Mouse (Mus musculus) erythroblast, embryonic 14.5 days (primary cell): ENCODE data around the gene Hmgcr. TPM values are rescaled to one million over a fixed set of nuclear protein-coding genes. Genes with fewer than 3 reads are reported as not detected.
"Not testable (repeated sequence)": the region's sequence is repeated elsewhere in the genome, so short reads cannot be mapped to it uniquely, and the experiment has no call there.

Source experiments
- H3K27me3 ChIP-seq: 2 replicates; pipeline ENCODE4 v1.6.1; 2012; ENCODE audit warnings: inconsistent platforms; ENCODE audit not compliant: control insufficient read depth
- H3K36me3 ChIP-seq: 2 replicates; pipeline ENCODE4 v1.6.1; 2012; ENCODE audit warnings: mild to moderate bottlenecking, inconsistent platforms; ENCODE audit not compliant: control insufficient read depth
- H3K4me1 ChIP-seq: 2 replicates; pipeline ENCODE4 v1.6.1; 2012; ENCODE audit warnings: inconsistent platforms; ENCODE audit not compliant: control insufficient read depth
- H3K4me3 ChIP-seq: replicated peaks from 2 replicates; pipeline ENCODE3; 2012; ENCODE audit warnings: moderate library complexity, mild to moderate bottlenecking, inconsistent platforms
- H3K9me3 ChIP-seq: 2 replicates; pipeline ENCODE4 v1.6.1; 2012; ENCODE audit warnings: low read length, inconsistent platforms, mixed read lengths; ENCODE audit not compliant: control insufficient read depth
- GATA1 ChIP-seq: IDR thresholded peaks from 2 replicates; pipeline ENCODE4 v1.6.1; 2012; ENCODE audit warnings: low read length, inconsistent platforms, mixed read lengths
- TAL1 ChIP-seq: IDR thresholded peaks from 3 replicates; pipeline ENCODE4 v1.6.1; 2012; ENCODE audit warnings: low read length, inconsistent platforms, mixed read lengths
- polyA plus RNA-seq: library from polyadenylated mRNA; stranded (reverse); fragments of >175 nt; gene quantifications from 2 replicates; pipeline ENCODE4 v1.2.3, GENCODE M21; 2012

Hmgcr gene
- polyA plus RNA-seq, 1 experiment, result 0.19 TPM

GRCm38 (mm10) chr13:96672276-96672675 is 1.5 kb upstream of the Hmgcr start:
- no peak for TF ChIP-seq GATA1
- no peak for TF ChIP-seq TAL1
- no peaks in the 10 kb centered on the region for H3K9me3 ChIP-seq
- H3K36me3 ChIP-seq, result peaks cover 16% of the 10 kb centered on the region
- H3K4me1 ChIP-seq, result peaks cover 45% of the 10 kb centered on the region
- no peak overlapping the region for H3K4me3 ChIP-seq
- H3K27me3 ChIP-seq, result no peaks in the 10 kb centered on the region

- no peaks in the 10 kb centered on the region for H3K9me3 ChIP-seq
- no peaks in the 10 kb centered on the region for H3K27me3 ChIP-seq
- H3K4me3 ChIP-seq, result no peak overlapping the region
- peaks cover 20% of the 10 kb centered on the region for H3K36me3 ChIP-seq
- peaks cover 45% of the 10 kb centered on the region for H3K4me1 ChIP-seq
- no peak for TF ChIP-seq TAL1
- TF ChIP-seq GATA1, result no peak
These were observed 1.1 kb upstream of the Hmgcr start for GRCm38 (mm10) chr13:96671906-96672234.

DNA sequence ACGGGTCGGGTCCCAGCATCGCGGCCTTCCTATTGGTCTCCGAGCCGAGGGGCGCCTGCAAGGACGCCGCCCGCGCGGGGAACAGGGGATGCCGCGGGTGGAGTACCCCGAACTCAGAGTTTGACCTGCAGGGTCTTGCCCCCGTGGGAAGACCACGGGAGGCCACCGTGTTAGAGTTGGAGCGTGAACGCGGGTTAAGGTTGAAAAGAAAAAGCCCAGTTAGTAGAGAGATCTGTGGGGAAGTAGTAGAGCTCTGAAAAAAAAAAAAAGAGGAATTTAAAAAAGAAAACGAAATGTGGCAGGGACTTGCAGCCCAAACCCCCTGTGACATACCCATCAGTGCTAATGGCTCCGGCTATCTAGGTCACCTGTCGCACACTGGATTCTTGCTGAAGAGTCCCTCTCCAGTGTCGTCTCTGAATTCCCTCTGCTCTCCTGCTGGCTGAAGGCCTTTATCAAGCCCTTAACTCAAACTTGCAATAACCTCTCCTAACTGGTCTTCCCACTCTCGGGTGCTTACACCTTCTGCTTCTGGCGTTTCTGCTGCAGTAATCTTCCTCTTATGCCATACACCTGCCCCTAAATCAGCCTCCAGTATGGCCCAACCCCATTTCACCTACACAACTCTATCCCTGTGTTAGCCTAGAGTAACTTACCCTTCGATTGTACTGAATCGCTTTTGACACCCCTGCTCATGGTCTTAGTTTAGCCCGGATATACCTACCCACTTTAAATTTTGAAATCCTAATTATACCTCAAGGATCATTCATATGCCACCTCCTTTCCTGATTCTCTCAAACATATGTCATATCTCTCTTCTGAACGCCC is 556 bp upstream of the Hmgcr start:
- Histone ChIP-seq H3K4me1 (peaks cover 46% of the 10 kb centered on the region), H3K36me3 (peaks cover 26% of the 10 kb centered on the region), H3K27me3 (no peaks in the 10 kb centered on the region), H3K9me3 (no peaks in the 10 kb centered on the region), H3K4me3 (peak overlapping the region; percentile 87)
- TF ChIP-seq TAL1 (no peak), GATA1 (no peak)

- Histone ChIP-seq H3K36me3 (peaks cover 39% of the 10 kb centered on the region), H3K9me3 (no peaks in the 10 kb centered on the region), H3K4me1 (peaks cover 46% of the 10 kb centered on the region), H3K4me3 (peak overlapping the region; percentile 87), H3K27me3 (no peaks in the 10 kb centered on the region)
- no peak for TF ChIP-seq TAL1
- TF ChIP-seq GATA1, result no peak
These were observed 724 bp downstream of the Hmgcr start for GRCm38 (mm10) chr13:96670019-96670405.

GRCm38 (mm10) chr13:96664419-96664974 is 6.2 kb downstream of the Hmgcr start:
- TF ChIP-seq TAL1 (no peak), GATA1 (no peak)

GRCm38 (mm10) chr13:96663120-96663519 is 7.6 kb downstream of the Hmgcr start:
- H3K9me3 ChIP-seq, H3K4me3 ChIP-seq, H3K27me3 ChIP-seq, H3K4me1 ChIP-seq: not testable (repeated sequence)
- H3K36me3 ChIP-seq, result peaks cover 100% of the 10 kb centered on the region

More at GRCm38 (mm10) chr13:96664419-96664974, 6.2 kb downstream of the Hmgcr start:
- H3K27me3 ChIP-seq, result no peaks in the 10 kb centered on the region
- no peaks in the 10 kb centered on the region for H3K9me3 ChIP-seq
- peaks cover 22% of the 10 kb centered on the region for H3K4me1 ChIP-seq
- H3K4me3 ChIP-seq, result no peak overlapping the region
- H3K36me3 ChIP-seq, result peaks cover 94% of the 10 kb centered on the region

- Histone ChIP-seq H3K27me3 (no peaks in the 10 kb centered on the region), H3K36me3 (peaks cover 100% of the 10 kb centered on the region), H3K4me1 (no peaks in the 10 kb centered on the region), H3K4me3 (no peak overlapping the region), H3K9me3 (no peaks in the 10 kb centered on the region)
- no peak for TF ChIP-seq TAL1
- TF ChIP-seq GATA1, result no peak
These were observed 10.5 kb downstream of the Hmgcr start for GRCm38 (mm10) chr13:96660095-96660860.

DNA sequence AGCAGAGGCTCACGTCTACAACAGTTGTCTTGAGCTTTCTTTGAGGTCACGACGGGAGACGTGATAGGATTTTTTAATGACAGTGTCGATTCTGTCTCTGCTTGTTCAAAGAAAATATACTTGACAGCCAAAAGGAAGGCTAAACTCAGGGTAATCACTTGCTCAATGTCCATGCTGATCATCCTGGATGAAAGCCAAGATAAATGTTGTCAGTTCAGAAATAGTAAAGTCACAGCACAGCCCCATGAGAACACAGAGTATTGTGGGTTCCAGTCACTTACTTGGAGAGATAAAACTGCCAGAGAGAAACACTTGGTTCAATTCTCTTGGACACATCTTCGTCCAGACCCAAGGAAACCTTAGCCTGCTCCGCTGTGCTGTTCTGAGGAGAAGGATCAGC is 11.8 kb downstream of the Hmgcr start:
- Histone ChIP-seq H3K4me3 (no peak overlapping the region), H3K9me3 (no peaks in the 10 kb centered on the region), H3K36me3 (peaks cover 100% of the 10 kb centered on the region), H3K27me3 (no peaks in the 10 kb centered on the region), H3K4me1 (no peaks in the 10 kb centered on the region)
- TF ChIP-seq GATA1 (no peak), TAL1 (no peak)

DNA sequence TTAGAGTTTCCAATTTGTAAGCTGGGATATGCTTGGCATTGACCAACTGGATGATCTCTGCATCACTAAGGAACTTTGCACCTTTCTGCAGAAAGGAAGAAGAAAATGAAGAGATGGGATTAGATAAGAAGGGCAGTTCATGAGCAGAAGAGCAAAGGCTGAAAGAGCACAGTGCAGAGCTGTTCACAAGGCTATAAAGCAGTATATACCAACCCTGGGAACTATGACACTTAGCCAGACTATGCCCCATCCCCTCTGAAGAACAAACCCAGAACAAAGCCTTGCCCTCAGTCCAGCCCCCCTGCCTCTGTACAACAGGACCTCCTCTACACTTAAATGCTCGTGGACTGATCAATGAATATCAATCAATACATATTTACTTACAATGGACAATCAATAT is 14.1 kb downstream of the Hmgcr start:
- H3K36me3 ChIP-seq, result peaks cover 100% of the 10 kb centered on the region
- H3K4me1 ChIP-seq, result no peaks in the 10 kb centered on the region
- TF ChIP-seq GATA1 (no peak), TAL1 (no peak)
- no peaks in the 10 kb centered on the region for H3K9me3 ChIP-seq
- no peaks in the 10 kb centered on the region for H3K27me3 ChIP-seq
- H3K4me3 ChIP-seq, result no peak overlapping the region
